Mouse (Mus musculus) lung, adult 2 months (tissue): Measurements from ENCODE around the gene Ap2m1.

ENCODE experiments used
- CTCF ChIP-seq: fragments of 200-500 bp; IDR thresholded peaks from 2 replicates; pipeline ENCODE4 v1.5.1; 2011; ENCODE audit warnings: mild to moderate bottlenecking, low read length, control low read depth; ENCODE audit not compliant: insufficient read depth
- POLR2A ChIP-seq: fragments of 200-500 bp; IDR thresholded peaks from 2 replicates; pipeline ENCODE4 v1.6.1; 2011; ENCODE audit warnings: low read depth, mild to moderate bottlenecking, control low read depth, low read length, borderline replicate concordance; ENCODE audit errors: extremely low read depth

GRCm38 (mm10) chr16:20557381-20557780 lies 22.1 kb downstream of the Ap2m1 start:
- TF ChIP-seq CTCF (no peak), POLR2A (no peak)
